8 mouse cellular contexts compared by ENCODE assay signal in the genomic region with DNA sequence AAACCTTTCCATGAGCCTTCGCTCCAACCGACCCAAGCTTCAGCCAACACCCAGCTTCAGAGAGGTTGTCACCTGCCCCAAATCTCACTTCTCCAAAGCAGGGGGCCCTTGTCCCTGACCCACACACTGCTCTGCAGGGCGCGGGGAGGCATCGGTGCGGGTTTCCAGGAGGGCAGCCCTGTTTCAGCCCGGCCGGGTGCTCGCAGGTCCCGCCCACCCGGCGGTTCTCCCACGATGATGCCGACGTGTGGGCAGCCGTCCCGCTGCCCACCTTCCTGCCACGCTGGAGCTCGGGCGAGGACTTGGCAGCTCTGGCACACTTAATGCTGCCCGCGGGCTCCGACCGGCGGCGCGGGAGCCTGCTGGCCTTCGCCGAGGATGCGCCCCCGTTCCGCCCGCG. TPM values are rescaled to one million over a fixed set of nuclear protein-coding genes. Genes with fewer than 3 reads are reported as not detected.
DNase-seq lines count a peak whose midpoint lies in the region; ATAC-seq lines count a peak whose summit lies in the region.

No protein-coding gene starts in this region.

- no peak overlapping the region for H3K27ac ChIP-seq in liver, embryonic 11.5 days (ENCODE audit: low read depth, low read length)
- peak overlapping the region; percentile 56; the same call in 1 of the 2 replicates for H3K27ac ChIP-seq in forebrain, embryonic 10.5 days
- H3K27ac ChIP-seq in intestine, embryonic 16.5 days (ENCODE audit: low read length), result no peak overlapping the region
- H3K27ac ChIP-seq in neural tube, embryonic 13.5 days (replicated peaks), result no peak overlapping the region

- WGBS in liver, embryonic 11.5 days, result 17% methylated on average over 34 of the region's 34 CpGs
- 20% methylated on average over 34 of the region's 34 CpGs for WGBS in forebrain, embryonic 10.5 days
- WGBS in intestine, embryonic 16.5 days, result 18% methylated on average over 34 of the region's 34 CpGs
- 17% methylated on average over 34 of the region's 34 CpGs for WGBS in neural tube, embryonic 13.5 days

- H3K4me1 ChIP-seq in liver, embryonic 11.5 days (replicated peaks; ENCODE audit: control insufficient read depth, insufficient read depth, low read length), result peaks cover 17% of the 10 kb centered on the region
- peaks cover 33% of the 10 kb centered on the region for H3K4me1 ChIP-seq in forebrain, embryonic 10.5 days
- H3K4me1 ChIP-seq in intestine, embryonic 16.5 days (ENCODE audit: control insufficient read depth, insufficient read depth, low read length), result peaks cover 17% of the 10 kb centered on the region
- peaks cover 33% of the 10 kb centered on the region for H3K4me1 ChIP-seq in neural tube, embryonic 13.5 days (replicated peaks)

- ATAC-seq in liver, embryonic 11.5 days (replicated peaks; ENCODE audit: low FRiP score), result no peak
- 0 out of 2 replicates have a peak, but pooled peaks have one; percentile 0 for ATAC-seq in intestine, embryonic 16.5 days
- ATAC-seq in neural tube, embryonic 13.5 days (ENCODE audit: low read depth), result peak; percentile 1; the same call in 1 of the 2 replicates

- no peak overlapping the region for H3K9ac ChIP-seq in liver, embryonic 11.5 days (ENCODE audit: low read depth, low read length)
- H3K9ac ChIP-seq in intestine, embryonic 16.5 days (ENCODE audit: low read depth, low read length), result peak overlapping the region; percentile 48; the same call in 1 of the 2 replicates
- peak overlapping the region; percentile 56 for H3K9ac ChIP-seq in neural tube, embryonic 13.5 days

- peaks cover 81% of the 10 kb centered on the region for H3K27me3 ChIP-seq in liver, embryonic 11.5 days (replicated peaks; ENCODE audit: control insufficient read depth, insufficient read depth, low read length)
- H3K27me3 ChIP-seq in forebrain, embryonic 10.5 days (ENCODE audit: poor library complexity, severe bottlenecking), result peaks cover 91% of the 10 kb centered on the region
- peaks cover 68% of the 10 kb centered on the region for H3K27me3 ChIP-seq in intestine, embryonic 16.5 days (replicated peaks; ENCODE audit: control insufficient read depth, insufficient read depth, low read length)
- peaks cover 94% of the 10 kb centered on the region for H3K27me3 ChIP-seq in neural tube, embryonic 13.5 days

- peak overlapping the region; percentile 65 for H3K4me2 ChIP-seq in liver, embryonic 11.5 days
- peak overlapping the region; percentile 71 for H3K4me2 ChIP-seq in intestine, embryonic 16.5 days (ENCODE audit: low read depth, low read length)
- H3K4me2 ChIP-seq in neural tube, embryonic 13.5 days, result peak overlapping the region; percentile 59

- no peaks in the 10 kb centered on the region for H3K9me3 ChIP-seq in liver, embryonic 11.5 days (ENCODE audit: control insufficient read depth, low read length)
- no peaks in the 10 kb centered on the region for H3K9me3 ChIP-seq in forebrain, embryonic 10.5 days
- no peaks in the 10 kb centered on the region for H3K9me3 ChIP-seq in intestine, embryonic 16.5 days (ENCODE audit: control insufficient read depth, low read length)
- no peaks in the 10 kb centered on the region for H3K9me3 ChIP-seq in neural tube, embryonic 13.5 days

- peak overlapping the region; percentile 30 for H3K4me3 ChIP-seq in liver, embryonic 11.5 days (ENCODE audit: low read depth, low read length)
- H3K4me3 ChIP-seq in forebrain, embryonic 10.5 days, result peak overlapping the region; percentile 45
- peak overlapping the region; percentile 41 for H3K4me3 ChIP-seq in intestine, embryonic 16.5 days (ENCODE audit: low read length)
- H3K4me3 ChIP-seq in neural tube, embryonic 13.5 days, result peak overlapping the region; percentile 35

- no peak for DNase-seq in liver, embryonic 11.5 days (ENCODE audit: low spot score)
- no peak for DNase-seq in liver
- DNase-seq in forebrain, embryonic 10.5 days (ENCODE audit: extremely low spot score, low spot score), result no peak
- DNase-seq in right cerebral cortex, postnatal 10 days (ENCODE audit: low spot score in 2 of 2), result no peak
- no peak for DNase-seq in urinary bladder, adult 18-20 months (ENCODE audit: low spot score in 2 of 2)
- no peak for DNase-seq in layer of hippocampus, postnatal 36 days

- H3K36me3 ChIP-seq in liver, embryonic 11.5 days (ENCODE audit: control insufficient read depth, insufficient read depth, low read length), result no peaks in the 10 kb centered on the region
- peaks cover 2% of the 10 kb centered on the region; the same call in 1 of the 2 replicates for H3K36me3 ChIP-seq in forebrain, embryonic 10.5 days (replicated peaks)
- H3K36me3 ChIP-seq in intestine, embryonic 16.5 days (ENCODE audit: control insufficient read depth, insufficient read depth, low read length), result no peaks in the 10 kb centered on the region
- peaks cover 7% of the 10 kb centered on the region; the same call in 1 of the 2 replicates for H3K36me3 ChIP-seq in neural tube, embryonic 13.5 days

RNA-seq across cellular contexts. Expression of a gene that starts 8.7 kb away (rescaled TPM):
- polyA plus RNA-seq in liver, embryonic 11.5 days (2014; fragmentation: Nextera tagmentation; extraction: Ambion mirVana), result 1.9 and 2.2 TPM in 2 replicates
- 2.5 and 3.0 TPM in 2 replicates for polyA plus RNA-seq in forebrain, embryonic 10.5 days (2016; fragmentation: Nextera tagmentation; extraction: Ambion mirVana)
- polyA plus RNA-seq in intestine, embryonic 16.5 days (2015; fragmentation: Nextera tagmentation; extraction: Ambion mirVana), result 3.4 and 4.7 TPM in 2 replicates
- polyA plus RNA-seq in neural tube, embryonic 13.5 days (2015; fragmentation: Nextera tagmentation; extraction: Ambion mirVana), result 10.7 and 11.8 TPM in 2 replicates
- total RNA-seq in layer of hippocampus, postnatal 36 days (2021), result 1 to 10 TPM; 5.3 to 6.1 TPM

RNA-seq across cellular contexts. Expression of a gene that starts 8.7 kb away (rescaled TPM):
- polyA plus RNA-seq in liver, embryonic 11.5 days (2014; fragmentation: Nextera tagmentation; extraction: Ambion mirVana), result not detected in 2 replicates
- polyA plus RNA-seq in forebrain, embryonic 10.5 days (2016; fragmentation: Nextera tagmentation; extraction: Ambion mirVana), result 0.38 and 0.92 TPM in 2 replicates
- polyA plus RNA-seq in intestine, embryonic 16.5 days (2015; fragmentation: Nextera tagmentation; extraction: Ambion mirVana), result not detected in 2 replicates
- polyA plus RNA-seq in neural tube, embryonic 13.5 days (2015; fragmentation: Nextera tagmentation; extraction: Ambion mirVana), result 0.24 and 0.26 TPM in 2 replicates
- not detected for total RNA-seq in layer of hippocampus, postnatal 36 days (2021)

RNA-seq across cellular contexts. Expression of a gene that starts 14.3 kb away (rescaled TPM):
- polyA plus RNA-seq in liver, embryonic 11.5 days (2014; fragmentation: Nextera tagmentation; extraction: Ambion mirVana), result 20.6 and 21.1 TPM in 2 replicates
- 23.3 and 26.1 TPM in 2 replicates for polyA plus RNA-seq in forebrain, embryonic 10.5 days (2016; fragmentation: Nextera tagmentation; extraction: Ambion mirVana)
- 13.7 and 15.4 TPM in 2 replicates for polyA plus RNA-seq in intestine, embryonic 16.5 days (2015; fragmentation: Nextera tagmentation; extraction: Ambion mirVana)
- 17.9 and 21.7 TPM in 2 replicates for polyA plus RNA-seq in neural tube, embryonic 13.5 days (2015; fragmentation: Nextera tagmentation; extraction: Ambion mirVana)
- total RNA-seq in layer of hippocampus, postnatal 36 days (2021), result 10 to 100 TPM; 43.9 to 44.7 TPM

RNA-seq across cellular contexts. Expression of a gene that starts 36.1 kb away (rescaled TPM):
- 0.53 and 0.97 TPM in 2 replicates for polyA plus RNA-seq in liver, embryonic 11.5 days (2014; fragmentation: Nextera tagmentation; extraction: Ambion mirVana)
- polyA plus RNA-seq in forebrain, embryonic 10.5 days (2016; fragmentation: Nextera tagmentation; extraction: Ambion mirVana), result 0.92 and 1.3 TPM in 2 replicates
- polyA plus RNA-seq in intestine, embryonic 16.5 days (2015; fragmentation: Nextera tagmentation; extraction: Ambion mirVana), result 1.5 and 1.8 TPM in 2 replicates
- polyA plus RNA-seq in neural tube, embryonic 13.5 days (2015; fragmentation: Nextera tagmentation; extraction: Ambion mirVana), result 6.3 and 10.4 TPM in 2 replicates
- 1 to 10 TPM; 4.7 to 6.1 TPM for total RNA-seq in layer of hippocampus, postnatal 36 days (2021)

RNA-seq across cellular contexts. Expression of a gene that starts 42.8 kb away (rescaled TPM):
- 546 and 596 TPM in 2 replicates for polyA plus RNA-seq in liver, embryonic 11.5 days (2014; fragmentation: Nextera tagmentation; extraction: Ambion mirVana)
- 363 and 368 TPM in 2 replicates for polyA plus RNA-seq in forebrain, embryonic 10.5 days (2016; fragmentation: Nextera tagmentation; extraction: Ambion mirVana)
- 281 and 323 TPM in 2 replicates for polyA plus RNA-seq in intestine, embryonic 16.5 days (2015; fragmentation: Nextera tagmentation; extraction: Ambion mirVana)
- 198 and 217 TPM in 2 replicates for polyA plus RNA-seq in neural tube, embryonic 13.5 days (2015; fragmentation: Nextera tagmentation; extraction: Ambion mirVana)
- 100 to 1,000 TPM; 203 TPM for total RNA-seq in layer of hippocampus, postnatal 36 days (2021)
